14 mouse cellular contexts compared by ENCODE assay signal in the genomic region with DNA sequence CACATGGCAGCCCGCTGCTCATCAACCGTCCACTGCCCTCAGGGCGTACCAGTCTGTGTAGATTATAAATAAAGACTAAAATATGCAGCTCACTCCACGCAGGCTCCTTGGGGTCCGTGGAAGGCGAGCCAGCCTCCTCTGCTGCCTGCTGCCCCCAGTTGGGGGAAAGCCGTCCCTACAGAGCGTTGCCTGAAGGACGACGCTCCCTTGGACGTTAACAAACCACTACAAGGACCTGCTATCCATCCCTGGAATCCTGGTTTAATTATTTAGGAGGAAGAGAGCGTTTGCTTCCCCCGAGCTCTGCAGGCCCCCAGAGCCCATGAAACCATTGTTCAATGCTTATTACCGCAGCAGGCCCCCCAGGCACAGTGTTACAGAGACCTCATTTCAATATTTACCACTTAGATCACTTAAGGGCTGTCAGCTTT.
DNase-seq lines count a peak whose midpoint lies in the region; ATAC-seq and TF ChIP-seq lines count a peak whose summit lies in the region.
"Had no signal": no experiment of that assay in that cellular context is flagged by ENCODE, and none has a peak within 500 bp of the region (broad histone marks: within the 10 kb centered on the region; RNA-seq: fewer than 3 reads in every experiment).

No protein-coding gene starts in this region.

- TF ChIP-seq CTCF in kidney, postnatal 0 days (IDR thresholded peaks at IDR 0.05; ENCODE audit: low read depth) = peak; percentile 19; the same call in 1 of the 2 replicates

- no peaks in the 10 kb centered on the region for H3K36me3 ChIP-seq in kidney, postnatal 0 days (ENCODE audit: insufficient read depth, low read length)
- no peaks in the 10 kb centered on the region for H3K36me3 ChIP-seq in hindbrain, embryonic 13.5 days
- H3K36me3 ChIP-seq in midbrain, embryonic 12.5 days = no peaks in the 10 kb centered on the region
- H3K36me3 ChIP-seq: heart, embryonic 13.5 days had no signal

- H3K4me3 ChIP-seq in kidney, postnatal 0 days (replicated peaks; ENCODE audit: low read depth, low read length) = no peak overlapping the region
- no peak overlapping the region for H3K4me3 ChIP-seq in hindbrain, embryonic 13.5 days
- H3K4me3 ChIP-seq in midbrain, embryonic 12.5 days = no peak overlapping the region
- H3K4me3 ChIP-seq: erythroblast, embryonic 14.5 days; heart, embryonic 13.5 days had no signal

- DNase-seq in kidney, postnatal 0 days (ENCODE audit: low spot score) = peak; percentile 16
- no peak for DNase-seq in kidney, adult 8-10 months
- DNase-seq in retina, embryonic 14.5 days (ENCODE audit: low spot score) = peak; percentile 47
- no peak for DNase-seq in adrenal gland, adult 18-20 months (ENCODE audit: low spot score in 2 of 2)
- DNase-seq in cerebellum, adult 9-11 months = no peak
- DNase-seq: cerebellum, adult 11 months; kidney, postnatal 36 days; liver; lung, adult 2 months; thymus, adult 2 months had no signal

- no peaks in the 10 kb centered on the region for H3K9me3 ChIP-seq in kidney, postnatal 0 days (replicated peaks; ENCODE audit: low read length)
- no peaks in the 10 kb centered on the region for H3K9me3 ChIP-seq in hindbrain, embryonic 13.5 days
- H3K9me3 ChIP-seq in midbrain, embryonic 12.5 days = no peaks in the 10 kb centered on the region
- H3K9me3 ChIP-seq: heart, embryonic 13.5 days had no signal

- no peaks in the 10 kb centered on the region for H3K4me1 ChIP-seq in kidney, postnatal 0 days (replicated peaks; ENCODE audit: insufficient read depth, low read length)
- peaks cover 14% of the 10 kb centered on the region for H3K4me1 ChIP-seq in hindbrain, embryonic 13.5 days (replicated peaks)
- peaks cover 13% of the 10 kb centered on the region for H3K4me1 ChIP-seq in midbrain, embryonic 12.5 days

- H3K27ac ChIP-seq in kidney, postnatal 0 days = no peak overlapping the region
- 0 out of 2 replicates have a peak overlapping the region, but pooled peaks have one; percentile 35 for H3K27ac ChIP-seq in hindbrain, embryonic 13.5 days
- peak overlapping the region; percentile 25; the same call in 1 of the 2 replicates for H3K27ac ChIP-seq in midbrain, embryonic 12.5 days (replicated peaks)
- H3K27ac ChIP-seq: heart, embryonic 13.5 days had no signal

- WGBS in kidney, postnatal 0 days = 47% methylated on average over 14 of the region's 14 CpGs
- WGBS in hindbrain, embryonic 13.5 days = 31% methylated on average over 14 of the region's 14 CpGs
- 44% methylated on average over 14 of the region's 14 CpGs for WGBS in midbrain, embryonic 12.5 days

- H3K9ac ChIP-seq in kidney, postnatal 0 days (ENCODE audit: low read depth, low read length) = no peak overlapping the region
- H3K9ac ChIP-seq in hindbrain, embryonic 13.5 days = no peak overlapping the region
- H3K9ac ChIP-seq in midbrain, embryonic 12.5 days (replicated peaks) = no peak overlapping the region
- H3K9ac ChIP-seq: heart, embryonic 13.5 days had no signal

- H3K4me2 ChIP-seq in kidney, postnatal 0 days (ENCODE audit: low read length) = no peak overlapping the region
- H3K4me2 ChIP-seq in hindbrain, embryonic 13.5 days = peak overlapping the region; percentile 32
- H3K4me2 ChIP-seq in midbrain, embryonic 12.5 days (replicated peaks) = no peak overlapping the region
- H3K4me2 ChIP-seq: heart, embryonic 13.5 days had no signal

- H3K27me3 ChIP-seq in kidney, postnatal 0 days (ENCODE audit: insufficient read depth, low read length) = no peaks in the 10 kb centered on the region
- peaks cover 43% of the 10 kb centered on the region for H3K27me3 ChIP-seq in hindbrain, embryonic 13.5 days
- peaks cover 16% of the 10 kb centered on the region for H3K27me3 ChIP-seq in midbrain, embryonic 12.5 days

- no peak for ATAC-seq in kidney, postnatal 0 days (replicated peaks; ENCODE audit: low FRiP score, low read depth)
- ATAC-seq in hindbrain, embryonic 13.5 days (ENCODE audit: low FRiP score) = peak; percentile 84
- peak; percentile 84 for ATAC-seq in midbrain, embryonic 12.5 days (ENCODE audit: low FRiP score, low read depth)

Comparison
In these comparisons a context has a peak if more than half of its experiments do, and no peak if none do; other contexts are left out.
1. DNase-seq: peak in kidney, postnatal 0 days (single experiment) and retina, embryonic 14.5 days (single experiment); none in kidney, adult 8-10 months (0 of 2), adrenal gland, adult 18-20 months (0 of 2) and cerebellum, adult 9-11 months (single experiment).